7 mouse cellular contexts compared by ENCODE assay signal in genomic region chr11:114699511-114699910, GRCm38 (mm10). TPM values are rescaled to one million over a fixed set of nuclear protein-coding genes. Genes with fewer than 3 reads are reported as not detected.
DNase-seq lines count a peak whose midpoint lies in the region.

No protein-coding gene starts in this region.

- peak; percentile 55 for DNase-seq in CD4-positive helper T cell, adult 2 months (ENCODE audit: low read depth, low spot score)
- DNase-seq in T-cell, adult 2 months (ENCODE audit: low spot score) = peak; percentile 57
- peak; percentile 61 to 66 for DNase-seq in heart, postnatal 36 days
- peak; percentile 45 for DNase-seq in lung, postnatal 14 days
- no peak for DNase-seq in c-Kit-positive CD71-positive TER-119-positive erythroid progenitor cells, embryonic 14.5 days (ENCODE audit: low spot score)
- DNase-seq in cerebellum, postnatal 4 days (ENCODE audit: low spot score in 2 of 2) = no peak
- no peak for DNase-seq in cerebellum, adult 11-12 months

- intact Hi-C loops in heart, postnatal 36 days (cut with DNase I) = no loop called here

RNA-seq across cellular contexts. Expression of gene Ttyh2, which starts 24.3 kb away (rescaled TPM):
- total RNA-seq in heart, postnatal 36 days (2021) = 1 to 10 TPM; 4.2 to 5.3 TPM

RNA-seq across cellular contexts. Expression of gene Dnaic2, which starts 27.7 kb away (rescaled TPM):
- total RNA-seq in heart, postnatal 36 days (2021) = under 1 TPM; 0.08 to 0.17 TPM

RNA-seq across cellular contexts. Expression of gene Rpl38, which starts 31.2 kb away (rescaled TPM):
- 100 to 1,000 TPM; 567 to 618 TPM for total RNA-seq in heart, postnatal 36 days (2021)

Comparison
In these comparisons a context has a peak if more than half of its experiments do, and no peak if none do; other contexts are left out.
1. DNase-seq: peak in CD4-positive helper T cell, adult 2 months (single experiment), T-cell, adult 2 months (single experiment), heart, postnatal 36 days (2 of 2) and lung, postnatal 14 days (single experiment); none in c-Kit-positive CD71-positive TER-119-positive erythroid progenitor cells, embryonic 14.5 days (single experiment), cerebellum, postnatal 4 days (0 of 2) and cerebellum, adult 11-12 months (single experiment).